Mouse (Mus musculus) mouse trophoblast stem cell (cell line): ENCODE results near the gene Hipk3.

ENCODE experiments used
- in situ Hi-C, 2 experiments: fragments of 300-500 bp; cut with MseI, MboI; formaldehyde crosslinking; loops; 2 replicates in 1 of 2; 3 replicates in 1 of 2; pipeline ENCODE4 v1.15.1; 2025

Gene Hipk3

DNA sequence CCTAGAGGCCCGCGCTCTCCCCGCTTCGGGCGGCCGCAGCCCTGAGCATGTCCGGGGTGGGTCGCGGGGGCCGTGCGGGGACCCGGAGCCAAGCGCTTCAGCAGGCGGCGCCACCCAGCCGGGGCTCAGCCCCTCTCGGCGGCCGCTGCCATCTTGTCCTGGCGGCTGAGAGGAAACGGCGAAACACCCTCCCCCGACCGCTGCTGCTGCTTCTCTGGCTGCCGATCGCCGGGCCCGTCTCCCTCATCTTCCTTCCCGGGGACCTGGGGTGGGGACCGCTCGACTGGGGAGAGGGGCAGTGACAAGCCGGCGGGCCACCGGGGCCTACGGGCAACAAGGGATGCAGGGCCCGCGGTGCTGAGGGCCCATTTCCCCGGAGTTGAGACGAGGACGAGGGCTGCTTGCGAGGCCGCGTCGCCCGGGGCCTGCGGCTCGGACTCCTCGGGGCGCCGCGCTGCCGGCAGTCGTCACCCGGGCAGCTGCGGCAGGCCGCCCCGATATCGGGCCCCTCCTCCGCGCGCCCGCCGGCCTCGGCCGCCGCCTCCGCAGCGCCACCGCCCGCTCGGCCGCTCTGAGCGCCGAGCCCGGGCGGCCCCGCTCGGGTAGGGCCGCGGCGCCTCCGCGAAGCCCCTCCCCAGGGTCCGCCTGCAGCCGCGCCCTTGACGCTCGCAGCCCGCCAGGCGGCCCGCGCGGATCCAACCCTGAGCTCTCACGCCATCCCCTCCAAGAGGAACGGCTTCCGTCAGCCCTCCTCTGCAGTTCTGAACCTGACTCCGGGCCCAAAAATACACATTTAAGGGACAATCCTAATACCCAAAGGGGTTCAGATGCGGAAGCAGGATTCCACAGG is at the start of gene Hipk3:
Gene Hipk3, minus strand, starts transcription at position 496 of the 850 bp plus-strand sequence.
- in situ Hi-C loops, result no loop called here

DNA sequence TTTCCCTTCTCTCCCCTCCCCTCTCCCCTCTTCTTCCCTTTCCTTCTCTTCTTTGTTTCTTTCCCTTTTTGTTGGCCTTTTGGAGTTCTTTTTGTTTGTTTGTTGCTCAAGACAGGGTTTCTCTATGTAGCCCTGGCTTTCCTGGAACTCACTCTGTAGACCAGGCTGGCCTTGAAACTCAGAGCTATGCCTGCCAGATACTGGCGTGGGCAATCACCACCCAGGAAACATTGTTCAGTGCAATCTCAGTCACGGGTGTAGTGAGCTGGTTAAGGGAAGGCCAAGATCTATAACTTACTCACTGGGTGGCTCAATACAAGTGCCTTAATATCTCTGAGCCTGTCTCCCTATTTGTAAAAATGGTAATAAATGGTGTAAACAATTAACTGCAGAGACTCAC is 46.0 kb upstream of the Hipk3 start:
- in situ Hi-C loops, result no loop called here

DNA sequence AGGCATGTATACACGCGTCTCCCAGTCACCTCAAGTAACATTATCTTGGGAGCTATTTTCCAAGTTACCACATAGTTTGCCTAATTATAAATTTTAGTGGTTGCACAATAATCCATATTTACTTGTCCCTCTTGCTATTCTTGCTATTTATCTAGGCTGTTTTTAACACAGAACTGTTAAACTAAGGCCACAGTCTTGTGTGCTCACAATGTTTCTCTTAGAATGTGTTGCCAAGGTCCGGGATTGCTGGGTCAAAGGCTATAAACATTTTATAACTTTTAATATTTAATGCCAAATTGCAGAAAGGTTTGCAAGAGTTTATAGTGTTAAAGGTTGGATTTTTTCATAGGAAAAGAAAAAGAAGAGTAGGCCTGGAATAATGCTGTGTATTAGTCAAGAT is 40.5 kb upstream of the Hipk3 start:
- in situ Hi-C loops, result no loop called here

DNA sequence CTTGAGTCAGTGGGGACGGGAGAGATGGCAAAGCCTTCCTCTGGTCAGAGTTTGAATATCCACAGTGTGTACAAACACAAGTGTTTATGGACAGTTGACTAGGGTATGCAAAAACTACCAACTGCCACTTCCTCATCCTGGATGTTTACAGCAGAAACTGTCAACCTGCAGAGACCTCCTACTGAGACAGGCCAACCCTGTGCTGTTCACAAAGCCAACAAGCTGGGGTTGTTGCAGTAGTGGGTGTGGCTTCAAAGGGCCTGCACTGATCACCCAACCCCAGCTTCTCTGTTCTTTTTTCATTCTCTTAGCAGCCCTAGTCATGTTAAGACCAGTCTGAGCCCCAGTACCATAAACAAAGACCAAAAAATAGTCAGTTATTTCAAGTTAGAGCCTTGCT is 38.3 kb upstream of the Hipk3 start:
- in situ Hi-C loops, result no loop called here

DNA sequence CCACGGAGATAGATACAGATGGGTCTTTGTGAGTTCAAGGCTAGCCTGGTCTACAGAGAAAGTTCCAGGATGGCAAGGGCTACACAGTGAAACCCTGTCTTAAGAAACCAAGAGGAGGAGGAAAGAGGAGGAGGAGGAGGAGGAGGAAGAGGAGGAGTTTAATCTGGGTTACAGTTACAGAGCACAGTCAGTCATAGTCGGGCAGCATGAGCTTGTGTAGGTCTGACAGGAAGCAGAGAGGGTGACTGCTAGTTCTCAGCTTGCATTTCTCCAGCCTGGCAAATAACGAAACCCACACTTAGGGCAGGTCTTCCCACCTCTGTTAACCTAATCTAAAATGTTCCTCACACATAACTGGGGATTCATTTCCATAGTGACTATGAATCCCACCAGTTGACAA is 32.3 kb upstream of the Hipk3 start:
- in situ Hi-C loops, result no loop called here

DNA sequence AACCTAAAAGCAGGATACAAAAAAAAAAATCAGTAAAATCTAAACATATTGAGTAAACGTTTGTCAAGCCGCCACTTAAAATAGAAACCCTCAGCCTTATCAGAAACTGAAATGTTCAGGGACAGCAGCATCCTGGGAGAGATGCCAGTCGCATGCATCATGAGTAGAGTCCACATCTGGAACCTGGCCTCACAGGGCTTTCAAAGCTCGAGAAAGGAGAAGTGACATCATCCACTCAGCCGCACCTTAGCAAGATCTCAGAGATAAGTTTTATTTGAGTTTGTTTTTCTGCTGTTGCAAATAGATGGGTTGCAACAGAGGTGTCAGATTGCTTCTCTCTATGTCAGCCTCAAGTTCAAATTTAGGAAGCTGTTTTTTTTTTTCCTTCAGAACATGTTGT is 31.3 kb upstream of the Hipk3 start:
- in situ Hi-C loops, result no loop called here

DNA sequence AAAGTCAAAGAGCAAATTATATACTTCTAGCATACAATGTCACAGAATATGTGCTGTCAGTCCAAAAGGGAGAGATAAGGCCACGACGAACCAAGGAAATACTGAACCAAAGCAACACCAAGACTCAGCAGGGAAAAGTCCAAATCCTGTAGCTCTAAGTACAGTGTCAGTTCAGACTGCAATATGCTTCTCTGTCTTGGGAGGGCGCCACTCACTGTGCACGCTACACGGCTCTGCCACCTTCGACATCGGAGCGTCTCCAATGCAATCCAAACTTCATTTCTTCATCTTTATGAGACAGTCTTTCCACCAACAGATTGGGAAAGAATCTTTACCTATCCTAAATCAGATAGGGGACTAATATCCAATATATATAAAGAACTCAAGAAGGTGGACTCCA is 17.4 kb upstream of the Hipk3 start:
- in situ Hi-C loops, result no loop called here

DNA sequence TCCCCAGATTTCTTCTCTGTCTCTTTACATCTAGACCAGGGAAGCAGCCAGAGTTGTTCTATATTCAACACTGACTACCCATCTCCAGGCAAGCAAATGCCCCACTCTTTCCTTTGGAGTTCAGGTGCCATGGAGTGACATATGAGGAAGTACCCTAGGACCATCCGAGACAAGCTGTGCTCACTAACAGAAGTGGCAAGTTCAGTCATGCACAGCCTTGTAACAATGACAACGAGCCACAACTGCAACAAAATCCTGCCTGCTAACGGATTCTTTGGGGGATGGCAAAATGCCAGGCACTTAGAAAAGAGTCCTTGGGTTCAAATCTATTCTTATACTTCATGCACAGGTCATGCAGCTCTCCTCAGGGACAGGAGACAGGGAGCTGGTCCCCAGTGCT is 8.1 kb upstream of the Hipk3 start:
- in situ Hi-C loops, result no loop called here

DNA sequence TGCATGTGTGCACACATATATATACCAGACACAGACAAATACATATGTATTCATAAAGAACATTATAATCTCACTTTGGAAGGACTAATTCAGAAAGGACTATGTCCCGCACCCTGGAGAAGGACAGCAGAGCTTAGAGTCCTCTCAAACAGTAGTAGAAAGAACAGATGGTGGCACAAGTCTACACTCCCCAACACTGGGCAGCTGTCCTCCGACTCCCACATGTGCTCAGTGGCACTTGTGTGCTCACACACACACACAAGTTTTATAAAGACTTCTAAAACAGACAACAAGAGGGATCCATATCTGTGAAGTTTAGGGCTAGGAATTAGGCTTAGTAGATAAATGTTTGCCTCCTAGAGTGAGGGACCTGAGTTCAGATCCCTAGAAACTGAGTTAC is 6.8 kb upstream of the Hipk3 start:
- in situ Hi-C loops, result no loop called here

DNA sequence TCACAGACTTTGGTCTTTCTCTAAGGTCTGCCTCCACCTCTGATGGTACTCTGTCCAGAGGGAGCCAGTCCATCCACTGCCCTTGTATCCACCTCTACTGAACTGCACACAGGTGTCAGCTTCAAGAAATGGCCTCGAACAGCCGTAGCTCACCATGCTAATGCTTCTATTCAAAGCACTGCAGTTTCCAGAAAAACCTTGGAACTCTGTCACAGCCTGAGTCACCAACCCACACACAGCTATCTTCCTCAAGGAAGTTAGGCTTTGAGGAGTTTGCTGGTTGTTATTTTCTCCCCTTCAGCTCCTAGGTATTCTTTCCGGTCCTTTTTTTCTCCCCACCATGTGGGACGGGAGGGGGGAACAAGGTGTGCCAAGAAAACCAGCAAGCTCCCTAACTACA is 3.5 kb upstream of the Hipk3 start:
- in situ Hi-C loops, result no loop called here

DNA sequence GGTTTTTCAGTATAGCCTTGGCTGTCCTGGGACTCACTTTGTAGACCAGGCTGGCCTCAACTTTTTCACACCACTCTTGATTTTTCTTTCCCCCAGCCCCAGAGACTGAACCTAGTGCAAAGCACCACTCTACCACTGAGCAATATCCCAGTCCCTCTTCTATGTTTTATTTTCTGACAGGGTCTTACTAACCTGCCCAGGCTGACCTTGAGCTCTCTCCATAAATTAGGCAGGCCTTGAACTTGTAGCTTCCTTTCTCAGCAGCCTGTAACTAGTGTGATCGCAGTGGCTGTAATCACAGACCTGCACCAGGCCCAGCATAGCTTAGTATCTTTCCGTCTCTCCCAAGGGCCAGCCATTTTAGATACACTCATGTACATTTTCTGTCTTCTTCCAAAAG is 3.0 kb upstream of the Hipk3 start:
- in situ Hi-C loops, result no loop called here

DNA sequence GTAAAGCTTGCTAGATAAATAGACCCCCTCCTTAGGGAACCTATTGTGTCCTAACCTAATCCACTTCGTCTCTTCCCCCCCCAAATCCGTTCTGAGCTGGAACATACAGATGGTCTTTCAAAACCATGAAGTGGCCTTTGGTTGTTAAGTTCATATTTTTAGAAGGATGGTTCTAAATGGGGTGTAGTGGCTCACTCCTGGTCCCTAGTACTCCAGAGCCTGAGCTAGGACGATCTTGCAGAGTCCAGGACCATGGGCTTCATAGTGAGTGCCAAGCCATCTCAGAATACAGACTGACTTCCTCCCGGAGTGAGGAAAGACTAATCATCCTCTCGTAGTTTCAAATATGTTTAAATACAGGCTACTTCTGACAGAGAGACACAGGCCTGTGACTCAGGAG is 2.0 kb upstream of the Hipk3 start:
- in situ Hi-C loops, result no loop called here

DNA sequence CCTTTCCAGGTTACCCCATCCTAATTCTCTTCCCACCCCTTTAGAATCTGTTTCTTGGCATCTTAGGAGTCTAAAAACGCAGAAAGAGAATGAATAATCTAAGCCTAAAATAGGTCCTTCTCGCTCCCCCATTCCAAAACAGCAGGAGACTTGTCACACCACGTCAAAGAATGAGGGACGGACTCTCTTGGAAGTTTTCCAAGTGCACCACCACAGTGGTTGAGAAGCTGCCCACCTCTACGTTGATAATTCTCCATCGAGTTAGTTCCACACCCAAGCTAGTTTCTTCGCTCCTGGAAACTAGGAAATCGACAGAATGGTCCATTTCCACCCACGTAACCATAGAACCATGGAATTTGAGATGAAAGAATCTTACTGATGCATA is 547 bp upstream of the Hipk3 start:
- in situ Hi-C loops, result no loop called here

DNA sequence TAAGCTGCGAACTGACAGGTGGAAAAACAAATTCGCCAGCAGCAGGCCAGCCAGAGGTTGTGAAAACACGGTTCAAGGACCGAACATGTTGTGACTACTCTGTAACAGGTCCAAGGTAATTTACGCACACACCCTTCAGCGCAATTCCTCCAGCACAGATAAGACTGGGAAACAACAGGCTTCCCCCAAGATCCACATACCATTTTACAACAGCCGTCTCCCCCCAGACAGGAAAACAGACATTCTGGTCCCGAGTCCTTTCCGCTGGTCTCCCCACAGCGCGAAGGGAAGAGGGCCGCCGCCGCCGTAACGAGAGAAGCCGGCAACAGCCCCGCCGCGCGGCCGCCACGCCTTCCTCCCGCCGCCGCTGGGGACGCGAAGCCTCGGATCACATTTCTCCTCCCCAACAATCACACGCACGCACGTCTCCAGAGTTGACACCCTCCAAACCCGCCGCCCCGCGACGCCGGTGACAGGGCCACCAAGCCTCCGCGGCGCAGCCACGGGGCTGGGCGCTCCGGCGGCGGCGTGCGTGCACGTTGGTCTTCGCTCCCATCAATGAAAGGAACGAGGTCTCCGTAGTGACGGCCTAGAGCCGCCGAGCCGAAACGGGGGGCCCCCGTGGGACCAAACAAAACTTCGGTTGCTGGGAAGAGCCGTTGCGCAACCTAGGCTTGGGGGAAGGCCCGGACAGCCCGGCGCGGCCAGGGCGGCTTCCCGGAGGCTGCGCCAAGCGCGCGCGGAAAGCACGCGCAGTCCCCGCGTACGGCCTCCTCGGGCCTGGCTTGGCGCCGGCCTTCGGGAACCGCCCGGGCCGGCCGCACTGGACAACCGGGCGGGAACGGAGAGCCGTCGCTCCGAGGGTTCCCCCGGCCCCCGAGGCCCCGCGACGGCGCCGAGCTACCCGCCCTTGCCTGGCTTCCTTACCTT is 960 bp downstream of the Hipk3 start:
- in situ Hi-C loops, result no loop called here

DNA sequence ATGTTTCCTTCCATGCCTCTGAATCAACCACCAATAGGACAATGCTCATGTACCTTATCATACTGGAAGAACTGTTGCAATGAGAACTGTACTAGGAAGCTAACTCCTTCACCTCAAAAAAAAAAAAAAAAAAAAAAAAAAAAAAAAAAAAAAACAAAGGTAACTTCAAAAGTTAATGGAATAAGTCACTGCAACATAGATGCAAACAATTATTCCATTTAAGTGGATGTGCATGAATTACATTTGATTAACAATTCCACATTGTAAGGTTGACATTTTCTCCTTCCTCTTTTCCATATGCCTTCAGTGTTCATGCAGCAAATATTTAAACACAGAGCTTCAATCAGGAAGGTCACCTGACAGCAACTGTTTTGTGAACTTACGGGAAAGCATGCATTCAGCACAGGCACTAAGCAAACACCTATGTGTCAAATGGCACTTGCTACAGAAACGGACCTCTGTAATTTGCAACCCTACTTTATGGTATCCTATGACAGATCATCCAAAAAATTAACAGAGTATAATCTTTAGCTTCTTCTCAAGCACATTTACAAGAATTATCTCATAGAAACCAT is 2.9 kb downstream of the Hipk3 start:
- in situ Hi-C loops, result no loop called here

DNA sequence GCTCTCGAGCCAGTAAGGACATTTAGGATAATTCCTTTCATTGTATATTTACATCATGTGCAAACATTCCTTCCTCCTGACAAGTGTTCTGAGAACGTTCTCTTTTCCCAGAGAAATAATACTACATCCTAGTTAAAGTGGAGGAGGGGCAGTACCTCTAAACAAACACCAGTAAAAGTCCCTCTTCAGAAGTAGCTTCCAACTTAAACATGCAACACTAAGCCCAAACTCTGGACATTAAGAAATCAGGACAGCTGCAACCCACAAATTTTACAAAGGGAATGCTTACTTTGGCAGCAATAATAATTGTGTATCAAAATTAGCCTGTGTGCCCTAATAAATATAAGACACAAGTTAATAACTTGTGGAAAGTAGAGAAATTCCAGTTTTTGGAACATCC is 3.5 kb downstream of the Hipk3 start:
- in situ Hi-C loops, result no loop called here

DNA sequence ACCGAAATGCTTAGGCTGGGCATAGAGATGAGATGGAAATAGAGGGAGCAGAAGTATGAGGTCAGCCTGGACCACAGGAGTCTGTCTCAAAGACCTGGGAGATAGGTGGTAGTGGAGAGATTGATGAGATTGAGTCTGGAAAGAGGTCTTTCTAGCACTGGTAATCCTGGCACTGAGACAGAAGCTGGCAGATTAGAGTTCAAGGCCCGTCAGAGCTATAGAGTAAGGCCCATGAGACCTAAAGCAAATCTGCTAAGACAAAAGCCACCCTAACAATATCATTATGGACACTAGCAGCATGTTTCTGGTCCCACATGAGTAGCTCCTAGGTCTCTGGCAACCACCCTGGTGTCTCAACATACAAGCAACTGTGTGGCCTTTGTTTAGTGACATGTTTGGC is 4.4 kb downstream of the Hipk3 start:
- in situ Hi-C loops, result no loop called here

DNA sequence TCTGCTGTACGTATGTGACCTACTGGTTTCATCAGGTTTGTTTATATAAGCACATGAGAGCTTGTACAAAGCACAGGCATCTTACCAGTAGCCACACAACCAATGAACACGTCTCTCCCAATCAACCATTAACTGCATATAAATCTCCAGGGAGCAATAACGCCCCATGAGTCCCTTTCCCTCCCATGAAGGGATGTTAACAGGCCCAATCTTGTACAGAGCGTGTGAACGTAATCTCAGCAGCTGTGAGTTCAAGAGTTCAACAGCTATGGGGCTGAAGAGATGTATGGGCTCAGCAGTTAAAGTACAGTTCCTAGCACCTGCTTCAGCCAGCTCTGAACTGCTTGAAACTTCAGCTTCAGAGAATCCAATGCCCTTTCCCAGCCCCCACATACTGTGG is 9.8 kb downstream of the Hipk3 start:
- in situ Hi-C loops, result no loop called here

DNA sequence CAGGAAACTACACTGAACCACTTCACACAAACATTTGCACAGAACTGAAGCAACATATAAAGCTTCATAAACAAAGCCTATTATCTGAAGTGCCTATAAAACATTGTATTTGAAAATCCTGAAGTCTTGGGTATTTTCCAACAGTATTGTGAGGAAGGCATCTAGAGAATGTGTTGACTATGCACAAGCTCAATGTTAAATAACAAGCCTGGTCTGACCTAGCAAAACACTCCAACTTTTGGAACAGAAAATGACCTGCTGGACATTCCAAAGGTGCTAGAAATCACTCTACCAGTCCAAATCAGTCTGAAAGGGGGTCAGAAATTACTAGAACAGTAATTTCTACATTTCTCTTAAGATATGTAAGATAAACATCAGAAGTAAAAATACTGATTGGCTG is 12.1 kb downstream of the Hipk3 start:
- in situ Hi-C loops, result no loop called here

DNA sequence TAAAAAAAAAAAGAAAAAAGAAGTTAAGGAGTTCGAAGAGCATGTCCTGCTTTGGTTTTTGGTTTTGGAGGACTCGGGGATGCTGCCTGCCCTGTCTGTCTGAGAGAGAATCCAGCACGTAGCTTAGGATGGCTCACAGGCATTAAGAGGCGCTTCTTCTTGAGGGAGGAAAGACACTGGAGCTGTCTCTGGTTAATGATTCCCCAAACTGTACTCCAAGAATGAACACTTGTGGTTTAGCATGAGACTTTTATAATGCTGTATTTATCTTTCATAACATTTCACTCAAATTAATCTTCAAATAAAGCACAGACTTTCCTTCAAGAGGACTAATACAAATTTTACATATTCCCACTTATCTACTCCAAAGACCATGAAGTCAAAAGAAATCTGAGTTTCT is 15.2 kb downstream of the Hipk3 start:
- in situ Hi-C loops, result no loop called here

DNA sequence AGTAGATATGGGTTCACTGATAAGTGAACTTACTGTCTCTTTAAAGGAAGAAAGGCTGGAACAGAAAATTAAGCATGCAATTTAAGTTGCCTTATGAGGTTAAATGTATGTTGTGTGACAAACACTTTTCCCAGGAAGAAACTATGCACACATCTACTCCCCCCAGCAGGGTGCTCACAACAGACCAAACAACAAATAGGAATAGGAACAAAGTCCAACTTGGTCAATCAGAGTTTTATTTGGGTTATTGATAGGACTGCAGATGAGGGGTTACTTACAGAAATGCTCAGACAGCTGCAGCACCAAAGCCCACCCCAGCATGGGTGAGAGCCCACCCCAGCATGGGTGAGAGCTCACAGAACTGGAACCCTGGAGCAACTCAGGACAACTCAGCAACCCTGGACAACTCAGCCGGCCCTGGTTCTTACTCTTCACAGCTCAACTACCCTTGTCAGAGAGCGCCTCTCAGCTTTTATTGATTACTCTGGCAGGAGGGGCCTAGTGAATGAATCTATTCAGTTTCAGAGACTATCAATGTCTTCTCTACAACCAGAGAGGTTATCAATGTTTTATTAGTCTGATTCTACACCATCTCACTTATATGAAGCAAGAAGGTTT is 16.7 kb downstream of the Hipk3 start:
- in situ Hi-C loops, result no loop called here

DNA sequence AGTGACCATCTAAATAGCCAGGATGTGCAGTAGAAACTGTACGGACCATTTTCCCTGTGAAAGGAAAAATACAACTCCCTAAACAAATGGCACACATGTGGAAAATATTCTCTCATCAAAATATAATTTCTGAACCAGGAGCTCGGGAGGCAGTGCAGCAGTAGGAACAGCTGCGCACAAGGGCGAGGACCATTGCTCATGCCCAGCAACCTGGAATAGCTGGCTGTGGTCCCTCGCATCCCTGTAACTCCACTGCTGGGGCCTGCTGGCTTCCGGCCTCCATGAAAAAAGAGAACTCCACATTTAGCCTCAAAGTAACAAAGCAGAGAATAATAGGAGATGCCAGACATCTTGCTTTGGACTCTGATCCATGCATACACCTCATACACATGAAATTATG is 22.2 kb downstream of the Hipk3 start:
- in situ Hi-C loops, result no loop called here
